Mouse (Mus musculus): ENCODE data around the gene E130218I03Rik.
"Not testable (repeated sequence)": the region's sequence is repeated elsewhere in the genome, so short reads cannot be mapped to it uniquely, and the experiment has no call there.

The E130218I03Rik gene

DNA sequence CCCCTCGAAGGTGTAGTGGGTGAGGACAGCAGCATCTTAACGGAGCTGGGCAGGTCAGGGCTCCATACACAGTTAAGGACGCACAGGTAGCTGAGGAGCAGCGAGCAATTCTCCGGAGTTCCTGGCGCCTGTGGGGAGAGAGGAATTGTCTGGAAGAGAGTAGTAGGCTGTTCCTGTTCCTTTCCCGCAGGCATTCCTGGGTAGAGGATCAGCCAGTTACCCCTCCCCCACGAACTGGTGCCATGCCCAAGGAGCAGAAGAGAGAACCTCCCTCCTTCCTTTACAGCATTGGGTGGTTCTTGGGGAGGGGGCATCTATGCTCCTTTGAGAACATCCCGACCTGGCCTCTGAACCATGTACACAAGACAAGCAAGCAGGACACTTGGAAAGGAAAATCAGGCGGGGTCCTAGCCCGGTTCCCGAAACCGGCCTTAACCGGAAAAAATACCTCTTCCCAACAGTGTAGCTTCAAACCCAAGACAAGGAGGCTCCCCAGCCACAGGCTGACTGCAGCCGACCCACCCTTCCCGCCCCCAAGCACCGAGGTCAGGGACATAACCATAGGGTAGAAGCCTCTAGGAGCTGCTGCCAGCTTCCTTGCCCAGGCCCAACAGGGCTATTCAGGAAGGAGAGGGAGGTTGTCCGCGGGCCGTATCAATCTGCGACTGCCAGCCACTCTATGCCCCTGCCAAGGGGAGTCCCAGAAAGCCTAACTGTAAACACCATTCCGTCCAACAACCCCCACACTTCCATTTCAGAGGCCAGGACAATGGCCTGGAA is 8.9 kb downstream of the E130218I03Rik start:
- no peak for DNase-seq (ENCODE audit: low read depth, low spot score)

DNA sequence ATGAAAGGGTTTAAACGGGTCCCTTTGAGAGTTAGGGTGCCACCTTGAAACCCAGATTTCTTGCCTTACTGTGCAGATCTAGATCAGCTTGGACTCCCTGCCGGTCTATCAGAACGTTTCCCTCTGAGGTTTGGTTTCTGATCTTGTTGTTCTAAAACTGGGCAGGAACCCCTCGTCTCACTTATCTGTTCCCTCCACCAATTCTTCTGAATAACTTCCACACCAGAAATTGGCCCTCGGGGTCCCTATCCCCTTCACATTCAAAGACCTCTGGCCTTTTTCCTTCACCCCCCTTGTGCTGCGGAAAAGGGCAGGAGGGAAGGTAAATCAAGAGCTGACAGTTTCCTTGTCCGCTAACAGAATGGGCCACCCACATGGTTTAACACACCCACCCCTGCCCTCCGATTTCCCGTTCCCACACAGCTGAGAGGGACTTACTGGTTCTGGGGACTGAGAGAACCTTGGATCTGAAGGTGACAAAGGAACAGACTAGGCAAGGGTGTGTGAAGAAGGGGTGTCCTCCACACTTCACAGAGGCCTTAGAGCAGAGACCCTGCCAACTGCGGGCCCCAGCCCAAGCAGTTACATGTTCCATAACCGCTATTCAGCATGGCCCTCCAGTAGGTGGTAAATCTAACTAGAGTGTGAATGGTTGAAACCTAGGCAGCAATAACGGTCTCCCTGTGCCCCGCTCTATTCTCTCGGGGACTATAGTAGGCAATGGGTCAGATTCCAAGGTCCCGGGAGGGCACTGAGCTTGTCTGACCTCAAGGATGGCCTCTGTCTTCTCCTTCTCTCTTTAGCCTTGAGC is 9.7 kb downstream of the E130218I03Rik start:
- no peak for DNase-seq (ENCODE audit: low read depth, low spot score)

DNA sequence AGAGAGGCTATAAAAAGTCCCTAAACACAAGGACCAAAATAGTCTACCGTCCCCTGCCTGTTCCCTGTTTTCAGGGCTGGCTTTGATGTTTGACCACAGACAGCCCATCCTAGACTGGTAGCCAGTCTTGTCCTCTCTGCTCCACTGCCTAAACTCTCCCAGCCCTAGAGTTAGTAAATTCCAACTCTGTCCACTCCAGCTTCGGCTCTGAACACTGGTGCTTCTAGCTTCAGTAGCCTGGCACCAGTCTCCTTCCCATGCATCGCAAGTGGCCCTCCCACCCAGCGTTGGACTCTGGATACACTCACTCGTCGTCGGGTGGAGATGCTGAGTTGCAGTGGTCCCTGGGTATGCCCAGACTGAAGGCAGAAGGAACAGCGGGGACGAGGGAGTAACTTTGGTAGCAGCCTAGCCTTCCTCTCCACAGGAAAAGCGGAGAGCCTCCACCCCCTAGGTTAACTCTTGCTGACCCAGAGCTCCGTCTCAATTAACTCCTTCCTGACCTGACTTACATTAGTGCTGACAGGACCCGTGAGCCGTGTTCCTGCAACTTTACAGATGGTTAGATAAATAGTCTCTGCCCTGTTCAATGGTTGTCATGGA is 10.4 kb downstream of the E130218I03Rik start, which contains the start of gene Grrp1:
Grrp1 (minus strand) TSS at position 385 of the 603 bp plus-strand sequence.
- DNase-seq (ENCODE audit: low read depth, low spot score) = no peak

DNA sequence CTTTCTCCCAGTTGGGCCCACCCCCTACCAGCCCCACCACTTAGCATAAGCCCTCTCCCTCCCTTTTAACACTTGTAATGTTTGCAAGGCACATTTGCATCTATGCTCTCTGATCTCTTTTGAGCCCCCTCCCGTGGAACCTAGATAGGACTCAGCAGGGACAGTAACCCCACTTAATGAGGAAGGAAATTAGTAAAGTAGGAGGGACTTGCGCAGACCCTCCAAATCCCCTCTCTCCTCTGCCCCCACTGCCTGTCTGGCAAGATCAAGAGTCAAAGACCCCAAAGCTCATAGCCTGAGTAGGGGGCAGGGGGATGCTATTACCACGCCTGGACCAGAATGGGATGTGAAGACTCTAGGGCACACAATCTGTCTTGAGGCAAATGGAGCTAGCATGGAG is 11.4 kb downstream of the E130218I03Rik start:
- DNase-seq (ENCODE audit: low read depth, low spot score) = no peak

DNA sequence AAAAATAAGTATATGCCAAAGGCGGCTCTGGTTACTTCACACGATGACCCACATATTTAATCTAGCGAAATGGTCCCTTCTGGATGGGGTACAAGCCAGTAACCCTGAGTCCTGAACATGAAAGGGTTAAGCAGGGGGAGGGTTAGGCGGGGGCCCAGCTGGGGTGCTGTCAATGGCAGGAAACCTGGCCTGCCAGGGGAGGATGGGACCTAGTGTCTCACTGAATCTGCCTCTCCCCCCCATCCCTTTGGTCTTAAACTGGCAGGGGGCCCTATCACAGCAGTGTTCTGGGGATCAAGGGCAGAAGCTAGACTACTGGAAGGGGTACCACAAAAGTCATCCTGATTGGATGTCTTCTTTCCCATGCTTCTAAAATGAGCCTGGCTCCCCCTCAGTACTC is 12.4 kb downstream of the E130218I03Rik start:
- DNase-seq (ENCODE audit: low read depth, low spot score) = no peak

DNA sequence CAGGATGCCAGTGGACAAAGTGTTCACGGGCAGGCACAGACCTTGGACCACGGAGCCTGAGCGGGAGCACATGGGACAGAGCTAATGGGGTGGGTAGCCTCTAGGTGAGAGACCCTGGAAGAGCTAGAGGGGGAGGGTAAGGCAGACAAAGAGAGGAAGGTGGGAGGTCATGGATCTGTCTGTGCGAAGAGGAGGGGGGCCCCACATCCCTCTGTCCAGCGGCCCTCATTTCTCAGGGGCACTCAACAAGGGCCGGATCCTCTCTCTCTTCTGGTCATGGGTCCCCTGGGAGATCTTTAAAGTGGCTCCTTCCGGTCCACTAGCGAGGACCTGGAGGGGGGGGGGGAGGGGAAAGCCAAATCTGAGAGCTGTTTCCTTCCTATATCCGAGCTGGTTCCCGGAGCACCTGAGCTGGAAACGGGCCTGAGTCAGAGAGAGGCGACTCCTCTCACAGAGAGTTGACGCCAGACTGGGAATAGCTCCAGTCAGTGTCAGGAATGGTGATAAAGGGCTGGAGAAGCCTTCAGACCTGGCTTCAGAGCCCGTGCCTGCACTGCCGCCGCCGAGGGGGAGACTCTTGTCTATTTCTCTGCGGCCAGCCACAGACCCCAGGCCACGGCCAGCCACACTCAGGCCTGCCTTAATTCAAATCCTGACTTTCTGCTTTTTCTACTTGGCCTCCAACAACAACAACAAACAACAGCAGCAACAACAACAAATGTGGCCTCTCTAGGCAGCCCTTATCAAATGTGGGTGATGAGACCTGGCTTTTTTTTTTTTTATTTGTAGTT is 13.1 kb downstream of the E130218I03Rik start:
- no peak for DNase-seq (ENCODE audit: low read depth, low spot score)

DNA sequence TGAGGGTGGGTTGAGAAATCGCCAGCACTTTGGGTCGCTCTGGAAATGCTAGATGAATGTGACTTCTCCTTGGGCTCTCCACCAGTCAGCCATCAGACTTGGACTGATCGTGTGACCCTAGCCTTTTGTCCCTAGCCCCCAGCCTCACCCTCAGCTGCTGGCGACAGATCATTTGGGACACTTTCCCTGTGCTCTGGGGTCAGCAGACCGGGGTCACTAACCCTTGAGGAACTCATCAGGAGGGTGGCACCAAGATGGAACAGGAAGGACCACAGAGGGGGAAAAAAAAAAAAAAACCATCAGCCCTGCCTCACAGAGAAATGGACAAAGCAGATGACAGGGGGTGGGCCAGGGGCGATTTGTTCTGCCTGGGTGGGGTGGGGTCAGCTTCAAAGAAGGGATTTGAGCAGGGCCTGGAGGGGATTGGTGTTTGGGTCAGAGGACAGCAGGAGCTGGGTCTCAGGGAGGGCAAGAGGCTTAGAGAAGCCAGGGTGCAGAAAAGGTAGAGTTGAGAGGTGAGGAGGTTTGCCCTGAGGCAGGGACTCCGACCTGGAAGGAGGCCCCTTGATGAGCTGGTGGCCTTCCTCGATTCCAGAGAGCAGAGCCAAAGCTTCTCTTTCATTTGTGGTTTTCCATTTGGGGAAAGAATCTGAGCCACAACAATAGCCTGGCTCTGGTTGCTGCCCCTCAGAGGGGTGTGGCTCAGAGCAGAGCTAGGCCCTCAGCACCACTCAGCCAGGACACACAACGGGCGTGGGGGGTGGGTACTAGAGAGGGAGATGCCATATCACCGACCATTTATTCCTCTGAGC is 13.9 kb downstream of the E130218I03Rik start:
- DNase-seq (ENCODE audit: low read depth, low spot score) = no peak

DNA sequence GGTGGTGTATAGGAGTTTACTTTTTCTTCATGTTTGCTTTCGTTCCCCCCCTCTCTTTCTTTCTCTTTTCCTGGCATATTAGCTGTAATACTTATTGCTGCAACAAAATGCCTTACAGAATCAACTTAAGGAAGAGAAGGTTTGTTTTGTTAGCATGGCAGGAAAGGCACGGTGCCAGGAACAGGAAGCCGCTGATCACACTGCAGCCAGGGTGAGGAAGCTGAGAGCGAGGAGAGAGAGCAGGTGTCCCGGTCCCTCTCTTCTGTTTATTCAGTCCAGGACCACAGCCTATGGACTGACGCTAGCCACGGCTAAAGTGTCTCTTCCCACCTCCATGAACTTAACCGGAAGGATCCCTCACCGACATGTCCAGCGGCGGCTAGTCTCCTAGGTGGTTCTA is 14.9 kb downstream of the E130218I03Rik start:
- no peak for DNase-seq (ENCODE audit: low read depth, low spot score)

DNA sequence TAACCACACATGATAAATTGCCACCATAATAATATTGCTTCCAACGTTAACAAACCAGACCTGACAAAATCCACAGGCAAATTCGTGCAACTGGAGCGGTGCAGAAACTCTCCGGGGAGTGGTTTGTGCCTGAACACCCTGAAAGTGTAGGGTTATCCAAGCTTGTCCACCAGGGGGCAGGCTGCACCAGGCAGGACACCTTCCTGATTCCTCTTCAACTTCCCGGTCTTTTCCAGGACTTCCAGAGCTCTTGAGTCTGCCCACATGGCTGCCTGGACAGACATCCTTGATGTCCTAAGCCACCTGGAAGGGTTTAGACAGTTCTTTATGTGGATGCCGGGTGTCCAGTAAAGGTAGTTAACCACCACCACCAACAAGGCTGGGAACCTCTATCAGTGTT is 19.7 kb downstream of the E130218I03Rik start:
- no peak for DNase-seq (ENCODE audit: low read depth, low spot score)

DNA sequence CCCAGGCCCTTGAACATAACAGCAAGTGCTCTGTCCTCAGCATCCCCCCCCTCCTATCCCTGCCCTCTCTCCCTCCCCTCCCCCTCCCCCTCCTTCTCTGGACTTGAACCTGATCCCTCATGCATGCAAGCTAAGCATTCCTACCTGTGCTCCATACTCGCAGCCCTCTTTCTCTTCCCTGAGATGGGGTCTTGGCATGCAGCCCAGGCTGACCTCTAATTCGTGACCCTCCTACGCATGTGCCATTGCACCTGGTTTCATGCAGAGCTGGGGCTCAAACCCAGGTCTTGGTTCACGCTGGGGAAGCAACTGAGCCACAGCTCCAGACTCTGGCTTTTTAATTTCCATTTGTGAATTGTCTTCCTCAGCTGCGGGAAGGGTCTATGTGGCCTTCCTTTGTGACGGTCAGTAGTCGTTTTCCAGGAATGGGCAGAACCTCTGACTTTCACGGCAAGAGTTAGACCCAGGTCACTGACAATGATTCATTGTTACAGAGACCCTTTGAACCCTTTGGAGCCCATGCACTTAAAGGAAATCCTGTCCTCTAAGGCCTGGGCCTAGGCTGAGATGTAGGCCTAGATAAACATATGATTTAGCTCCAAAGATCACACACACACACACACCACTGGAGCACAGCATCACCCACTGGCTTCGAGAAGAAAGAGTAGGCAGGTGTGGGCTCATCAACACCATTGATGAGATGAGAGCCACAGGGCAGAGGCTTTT is 22.6 kb downstream of the E130218I03Rik start:
- DNase-seq (ENCODE audit: low read depth, low spot score) = no peak

DNA sequence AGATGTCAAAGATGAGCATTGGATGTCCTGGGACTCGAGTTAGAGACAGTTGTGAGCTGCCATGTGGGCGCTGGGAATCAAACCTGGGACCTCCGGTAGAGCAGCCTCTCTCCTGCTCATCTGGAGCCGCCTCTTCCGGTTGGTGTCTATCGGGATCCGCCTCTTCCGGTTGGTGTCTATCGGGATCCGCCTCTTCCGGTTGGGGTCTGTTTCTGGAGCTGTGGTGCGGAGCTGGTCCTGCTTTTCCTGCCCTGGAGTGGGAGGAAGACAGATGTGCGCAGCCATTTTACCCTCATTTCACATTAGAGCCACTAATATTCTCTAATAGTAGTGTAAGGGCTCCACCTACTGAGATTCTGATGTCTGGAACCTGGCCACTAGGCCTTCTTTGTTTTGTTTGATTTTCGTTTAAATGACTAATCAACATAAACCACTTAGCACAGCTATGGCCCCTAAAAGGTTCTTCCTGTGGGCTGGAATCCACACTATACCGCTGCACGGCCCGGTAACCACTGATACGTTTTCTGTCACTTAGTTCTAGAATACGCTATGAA is 24.7 kb downstream of the E130218I03Rik start:
- no peak for DNase-seq (ENCODE audit: low read depth, low spot score)

DNA sequence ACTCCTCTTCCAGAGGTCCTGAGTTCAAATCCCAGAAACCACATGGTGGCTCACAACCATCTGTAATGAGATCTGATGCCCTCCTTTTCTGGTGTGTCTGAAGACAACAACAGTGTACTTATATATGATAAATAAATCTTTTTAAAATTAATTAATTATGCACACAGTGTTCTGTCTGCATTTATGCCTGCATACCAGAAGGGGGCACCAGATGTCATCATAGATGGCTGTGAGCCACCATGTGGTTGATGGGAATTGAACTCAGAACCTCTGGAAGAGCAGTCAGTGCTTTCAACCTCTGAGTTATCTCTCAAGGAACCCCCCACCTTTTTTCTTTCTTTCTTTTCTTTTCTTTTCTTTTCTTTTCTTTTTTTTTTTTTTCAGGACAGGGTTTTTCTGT is 26.2 kb downstream of the E130218I03Rik start:
- not testable (repeated sequence) for DNase-seq (ENCODE audit: low read depth, low spot score)

DNA sequence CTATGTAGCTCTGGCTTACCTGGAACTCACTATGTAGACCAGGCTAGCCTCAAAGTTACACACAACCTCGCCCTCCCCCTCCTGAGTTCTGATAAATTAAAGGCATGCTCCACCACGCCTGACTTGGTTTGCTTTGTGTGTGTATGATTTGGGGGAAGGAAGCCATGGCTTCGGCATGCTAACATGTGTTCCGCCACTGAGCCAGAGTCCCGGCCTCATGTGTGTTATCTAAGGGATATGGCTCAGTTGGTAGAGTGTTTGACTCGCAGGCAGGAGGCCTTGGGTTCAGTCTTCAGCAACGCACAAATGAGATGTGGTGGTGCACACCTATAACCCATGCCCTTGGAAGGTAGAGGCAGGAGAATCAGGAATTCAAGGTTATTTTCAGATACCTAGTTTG is 28.5 kb downstream of the E130218I03Rik start:
- no peak for DNase-seq (ENCODE audit: low read depth, low spot score)

DNA sequence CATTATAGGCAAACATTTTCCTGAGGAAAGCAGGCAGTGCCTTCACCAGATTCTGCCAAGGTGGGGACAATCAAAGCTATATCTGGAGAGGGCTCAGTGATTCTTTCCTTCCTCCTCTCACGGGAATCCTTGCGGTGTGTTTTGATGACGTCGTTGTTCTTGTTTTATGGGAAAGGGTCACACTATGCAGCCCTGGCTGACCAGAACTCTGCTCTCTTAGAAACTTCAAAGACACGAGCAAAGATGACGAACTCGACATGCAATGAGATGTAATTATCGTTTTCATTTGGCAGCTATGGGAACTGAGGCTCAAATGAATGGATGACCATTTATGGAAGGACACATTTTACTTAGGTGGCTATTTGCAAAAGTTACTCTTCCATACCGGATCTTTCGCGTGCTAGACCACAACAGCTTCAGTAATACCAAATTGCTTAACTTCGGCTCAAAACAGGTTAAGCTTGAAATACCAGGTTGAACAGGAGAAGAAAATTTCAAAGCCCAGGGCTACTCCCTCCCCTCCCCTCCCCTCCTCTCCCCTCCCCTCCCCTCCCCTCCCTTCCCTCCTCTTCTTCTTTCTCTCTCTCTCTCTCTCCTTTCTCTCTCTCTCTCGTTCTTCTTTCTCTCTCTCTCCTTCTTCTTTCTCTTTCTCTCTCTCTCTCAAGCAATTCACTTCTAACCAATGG is 29.4 kb downstream of the E130218I03Rik start:
- no peak for DNase-seq (ENCODE audit: low read depth, low spot score)

DNA sequence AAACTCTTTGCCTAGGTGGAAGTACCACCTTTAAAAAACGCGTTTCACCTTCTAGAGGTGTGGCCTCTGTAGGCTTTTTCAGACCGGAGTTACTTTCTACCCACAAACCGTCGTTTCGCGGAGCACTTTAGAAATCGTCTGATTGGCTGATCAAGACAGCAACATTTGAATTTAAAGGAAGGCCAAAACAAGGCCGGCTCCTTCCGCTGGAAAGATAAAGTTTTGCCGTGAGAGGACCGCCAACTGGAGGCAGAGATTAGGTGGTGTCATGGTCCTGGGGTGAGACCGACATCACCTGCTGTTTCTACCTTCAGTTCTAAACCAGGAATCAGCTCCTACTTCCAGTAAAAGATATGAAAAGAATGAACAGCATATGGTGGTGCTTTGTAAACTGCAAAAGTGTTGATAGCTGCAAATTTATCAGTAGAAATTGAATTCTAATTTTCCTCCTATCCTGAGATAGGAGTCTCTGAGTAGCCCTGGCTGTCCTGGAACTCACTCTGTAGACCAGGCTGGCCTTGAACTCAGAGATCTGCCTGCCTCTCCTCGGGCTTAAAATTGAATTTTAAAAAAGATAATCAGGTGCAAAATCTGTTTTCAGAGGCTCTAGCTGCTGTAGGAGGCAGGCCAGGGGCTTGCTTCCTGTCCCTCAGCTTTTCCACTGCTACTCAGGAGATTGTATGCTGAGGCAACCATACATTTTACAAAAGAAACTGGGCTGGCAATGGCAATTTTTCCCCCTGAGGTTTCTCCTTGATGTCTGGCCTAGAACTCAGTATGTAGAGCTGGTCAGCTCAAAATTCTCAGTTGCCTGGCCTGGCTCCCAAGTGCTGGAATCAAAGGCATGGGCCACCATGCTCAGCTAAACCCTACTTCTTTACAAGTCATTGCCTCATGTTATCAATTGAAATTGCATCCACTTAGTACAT is 30.2 kb downstream of the E130218I03Rik start:
- no peak for DNase-seq (ENCODE audit: low read depth, low spot score)

DNA sequence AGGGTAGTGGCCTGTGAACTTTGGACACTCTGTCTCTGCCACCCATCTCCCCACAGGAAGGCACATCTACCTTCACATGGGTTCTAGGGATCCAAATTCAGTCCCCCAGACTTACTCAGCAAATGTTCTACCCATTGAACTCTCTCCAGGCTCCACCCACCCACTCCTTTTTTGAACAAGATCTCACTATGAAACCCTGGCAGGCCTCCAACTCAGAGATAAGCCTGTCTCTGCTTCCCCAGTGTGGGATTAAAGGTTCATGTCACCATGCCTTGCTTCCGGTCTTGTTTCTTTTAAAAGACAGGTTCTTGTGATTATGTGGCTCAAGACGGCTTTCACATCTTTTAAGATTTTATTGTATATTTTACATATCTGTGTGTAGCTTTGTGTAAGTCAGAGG is 41.5 kb downstream of the E130218I03Rik start:
- no peak for DNase-seq (ENCODE audit: low read depth, low spot score)

DNA sequence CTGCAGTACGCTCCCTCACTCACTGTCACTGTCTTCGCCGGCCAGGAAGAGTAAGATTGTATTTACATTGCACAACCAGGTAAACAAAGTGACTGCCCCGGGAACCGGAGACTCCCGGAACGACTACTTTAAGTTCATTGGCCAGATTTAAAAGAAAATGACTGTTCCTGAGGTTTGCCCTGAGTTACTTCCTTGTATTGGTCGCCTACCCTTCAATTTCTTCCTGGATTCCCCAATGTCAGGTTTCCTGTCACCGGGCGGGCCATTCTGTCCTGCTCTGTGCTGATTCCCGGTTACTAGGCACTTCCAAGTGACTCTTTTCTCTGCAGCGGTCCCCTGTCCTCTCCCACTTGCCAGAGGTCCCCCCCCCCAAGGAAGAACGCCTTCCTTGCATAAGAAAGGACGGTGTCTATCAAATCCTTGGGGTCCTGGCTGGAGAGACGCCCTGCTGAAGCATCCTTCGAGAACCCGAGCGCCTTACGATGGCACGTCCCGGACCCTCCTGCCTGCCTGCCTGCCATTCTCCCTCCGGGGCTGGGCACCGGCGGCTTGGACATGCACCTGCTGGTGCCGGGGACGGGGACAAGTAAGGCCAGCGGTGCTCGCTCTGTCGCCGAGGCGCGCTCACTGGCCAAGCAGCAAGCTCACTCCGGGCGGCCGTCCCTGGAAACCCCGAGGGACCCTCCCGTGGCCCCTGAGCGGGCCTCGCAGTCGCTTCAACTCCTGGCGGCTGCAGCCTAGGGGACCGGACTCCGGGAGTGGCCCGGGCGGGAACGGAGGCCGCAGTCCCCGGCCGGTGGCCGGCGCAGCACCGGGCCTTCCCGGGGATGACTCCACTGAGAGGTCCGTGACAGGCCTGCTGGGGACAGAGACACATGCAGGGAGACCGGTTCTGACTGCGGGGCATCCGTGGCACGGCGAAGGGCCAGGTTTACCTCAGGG is 43.0 kb downstream of the E130218I03Rik start:
- no peak for DNase-seq (ENCODE audit: low read depth, low spot score)

All from retina, postnatal 7 days (tissue).